Mouse (Mus musculus) cerebellum, adult 2 months (tissue): ENCODE data around the gene Cacnb4.

Source experiments
- CTCF ChIP-seq: fragments of 200-500 bp; IDR thresholded peaks from 2 replicates; pipeline ENCODE4 v1.5.1; 2011; ENCODE audit warnings: low read depth, mild to moderate bottlenecking, control low read depth, low read length, moderate library complexity, borderline replicate concordance; ENCODE audit not compliant: insufficient read depth
- POLR2A ChIP-seq: fragments of 200-500 bp; IDR thresholded peaks from 2 replicates; pipeline ENCODE4 v1.6.1; 2011; ENCODE audit warnings: low read length, control low read depth, borderline replicate concordance; ENCODE audit not compliant: insufficient read depth

- TF ChIP-seq POLR2A (no peak), CTCF (no peak)
Observed at GRCm38 (mm10) chr2:52639530-52639875, 37.1 kb downstream of the Cacnb4 start.
